Mouse (Mus musculus) kidney, embryonic 14.5 days (tissue): ENCODE results near the gene Crygc. TPM values are rescaled to one million over a fixed set of nuclear protein-coding genes. Genes with fewer than 3 reads are reported as not detected.

Experiments used
- polyA plus RNA-seq: library from polyadenylated mRNA; unstranded; fragments of >200 nt; fragmentation: Nextera tagmentation; extraction: Ambion mirVana; gene quantifications from 2 replicates; pipeline ENCODE4 v1.2.1, GENCODE M21; 2014

Crygc gene
- polyA plus RNA-seq, 1 experiment from 2014 or later: not detected

Other genes with a start within 250 kb of the Crygc start
- 5.9 and 7.0 TPM in 2 replicates for gene Plekhm3, start 116.9 kb downstream of the Crygc start, polyA plus RNA-seq
- gene Akr1cl, start 40.9 kb downstream of the Crygc start, polyA plus RNA-seq: not detected in 2 replicates
- gene Cryge, start 22.5 kb downstream of the Crygc start, polyA plus RNA-seq: not detected in 2 replicates
- not detected in 2 replicates for gene Crygd, start 10.2 kb downstream of the Crygc start, polyA plus RNA-seq
- gene Crygb, start 8.6 kb upstream of the Crygc start, polyA plus RNA-seq: not detected in 2 replicates
- gene Cryga, start 29.7 kb upstream of the Crygc start, polyA plus RNA-seq: not detected in 2 replicates
- gene Gm28845, start 45.9 kb upstream of the Crygc start, polyA plus RNA-seq: not detected in 2 replicates
- 0.36 and 1.1 TPM in 2 replicates for gene D630023F18Rik, start 49.5 kb upstream of the Crygc start, polyA plus RNA-seq
- 123 and 182 TPM in 2 replicates for gene Idh1, start 112.8 kb upstream of the Crygc start, polyA plus RNA-seq
- 12.7 and 22.1 TPM in 2 replicates for gene Pikfyve, start 113.0 kb upstream of the Crygc start, polyA plus RNA-seq
- gene Pth2r, start 208.4 kb upstream of the Crygc start, polyA plus RNA-seq: not detected in 2 replicates